Mouse (Mus musculus): ENCODE results near the gene Hic2. TPM values are rescaled to one million over a fixed set of nuclear protein-coding genes. Genes with fewer than 3 reads are reported as not detected.

Gene Hic2
- polyA plus RNA-seq (2012; ENCODE audit: insufficient read depth, low replicate concordance): 1.8 and 3.3 TPM in 2 replicates

- Histone ChIP-seq H3K4me1 (peaks cover 41% of the 10 kb centered on the region), H3K36me3 (replicated peaks; ENCODE audit: low read length) (no peaks in the 10 kb centered on the region), H3K27me3 (replicated peaks) (peaks cover 2% of the 10 kb centered on the region), H3K4me3 (replicated peaks) (peak within 1 kb of the TSS; percentile 95), H3K9me3 (peaks cover 15% of the 10 kb centered on the region)
- TF ChIP-seq GATA1 (IDR thresholded peaks at IDR 0.05; ENCODE audit: borderline replicate concordance, low read length) (no peak), FLI1 (IDR thresholded peaks at IDR 0.05; ENCODE audit: low read length) (no peak)
These were observed at the start of gene Hic2 for GRCm38 (mm10) chr16:17232794-17233701. Gene Hic2, plus strand, starts transcription at chr16:17233572.

GRCm38 (mm10) chr16:17185475-17185874, 47.9 kb upstream of the Hic2 start:
- no peak overlapping the region for H3K4me3 ChIP-seq (replicated peaks)
- peaks cover 57% of the 10 kb centered on the region for H3K36me3 ChIP-seq (replicated peaks; ENCODE audit: low read length)
- no peak for TF ChIP-seq GATA1 (IDR thresholded peaks at IDR 0.05; ENCODE audit: borderline replicate concordance, low read length)
- no peak for TF ChIP-seq FLI1 (IDR thresholded peaks at IDR 0.05; ENCODE audit: low read length)
- H3K9me3 ChIP-seq: no peaks in the 10 kb centered on the region
- no peaks in the 10 kb centered on the region for H3K27me3 ChIP-seq (replicated peaks)
- peaks cover 64% of the 10 kb centered on the region for H3K4me1 ChIP-seq

GRCm38 (mm10) chr16:17193823-17194222, 39.5 kb upstream of the Hic2 start:
- no peak for TF ChIP-seq GATA1 (IDR thresholded peaks at IDR 0.05; ENCODE audit: borderline replicate concordance, low read length)
- TF ChIP-seq FLI1 (IDR thresholded peaks at IDR 0.05; ENCODE audit: low read length): no peak
- no peak overlapping the region for H3K4me3 ChIP-seq (replicated peaks)
- no peaks in the 10 kb centered on the region for H3K9me3 ChIP-seq
- H3K4me1 ChIP-seq: peaks cover 69% of the 10 kb centered on the region
- peaks cover 54% of the 10 kb centered on the region for H3K36me3 ChIP-seq (replicated peaks; ENCODE audit: low read length)
- no peaks in the 10 kb centered on the region for H3K27me3 ChIP-seq (replicated peaks)

- Histone ChIP-seq H3K27me3 (replicated peaks) (no peaks in the 10 kb centered on the region), H3K9me3 (no peaks in the 10 kb centered on the region), H3K36me3 (replicated peaks; ENCODE audit: low read length) (peaks cover 14% of the 10 kb centered on the region), H3K4me1 (peaks cover 56% of the 10 kb centered on the region), H3K4me3 (replicated peaks) (peak overlapping the region; percentile 92)
- TF ChIP-seq GATA1 (IDR thresholded peaks at IDR 0.05; ENCODE audit: borderline replicate concordance, low read length) (no peak; the same call in 2 of the 3 replicates), FLI1 (IDR thresholded peaks at IDR 0.05; ENCODE audit: low read length) (no peak)
These were observed 33.0 kb upstream of the Hic2 start for GRCm38 (mm10) chr16:17200121-17200952.

- TF ChIP-seq FLI1 (IDR thresholded peaks at IDR 0.05; ENCODE audit: low read length) (no peak), GATA1 (IDR thresholded peaks at IDR 0.05; ENCODE audit: borderline replicate concordance, low read length) (no peak)
These were observed 32.2 kb upstream of the Hic2 start for GRCm38 (mm10) chr16:17200953-17201707.

GRCm38 (mm10) chr16:17201977-17202376, 31.4 kb upstream of the Hic2 start:
- Histone ChIP-seq H3K9me3 (no peaks in the 10 kb centered on the region), H3K4me1 (peaks cover 42% of the 10 kb centered on the region), H3K27me3 (replicated peaks) (peaks cover 2% of the 10 kb centered on the region), H3K4me3 (replicated peaks) (peak overlapping the region; percentile 92), H3K36me3 (replicated peaks; ENCODE audit: low read length) (peaks cover 8% of the 10 kb centered on the region)
- no peak for TF ChIP-seq GATA1 (IDR thresholded peaks at IDR 0.05; ENCODE audit: borderline replicate concordance, low read length)
- no peak for TF ChIP-seq FLI1 (IDR thresholded peaks at IDR 0.05; ENCODE audit: low read length)

More at GRCm38 (mm10) chr16:17200953-17201707, 32.2 kb upstream of the Hic2 start:
- Histone ChIP-seq H3K4me1 (peaks cover 49% of the 10 kb centered on the region), H3K9me3 (no peaks in the 10 kb centered on the region), H3K36me3 (replicated peaks; ENCODE audit: low read length) (peaks cover 10% of the 10 kb centered on the region), H3K27me3 (replicated peaks) (peaks cover under 1% of the 10 kb centered on the region), H3K4me3 (replicated peaks) (peak overlapping the region; percentile 92)

- no peaks in the 10 kb centered on the region for H3K9me3 ChIP-seq
- H3K4me3 ChIP-seq (replicated peaks): peak within 1 kb of the TSS; percentile 92
- H3K36me3 ChIP-seq (replicated peaks; ENCODE audit: low read length): peaks cover 8% of the 10 kb centered on the region
- peaks cover 41% of the 10 kb centered on the region for H3K4me1 ChIP-seq
- TF ChIP-seq FLI1 (IDR thresholded peaks at IDR 0.05; ENCODE audit: low read length): no peak
- no peak for TF ChIP-seq GATA1 (IDR thresholded peaks at IDR 0.05; ENCODE audit: borderline replicate concordance, low read length)
- H3K27me3 ChIP-seq (replicated peaks): peaks cover 2% of the 10 kb centered on the region
These were observed 30.8 kb upstream of the Hic2 start, which contains the start of gene Ube2l3 for GRCm38 (mm10) chr16:17202549-17202948. Gene Ube2l3, minus strand, starts transcription at chr16:17202649.

GRCm38 (mm10) chr16:17204990-17205389, 28.4 kb upstream of the Hic2 start:
- H3K4me1 ChIP-seq: peaks cover 44% of the 10 kb centered on the region

More at GRCm38 (mm10) chr16:17204990-17205389, 28.4 kb upstream of the Hic2 start:
- Histone ChIP-seq H3K36me3 (replicated peaks; ENCODE audit: low read length) (no peaks in the 10 kb centered on the region), H3K27me3 (replicated peaks) (peaks cover 4% of the 10 kb centered on the region), H3K9me3 (no peaks in the 10 kb centered on the region), H3K4me3 (replicated peaks) (no peak overlapping the region)
- no peak for TF ChIP-seq GATA1 (IDR thresholded peaks at IDR 0.05; ENCODE audit: borderline replicate concordance, low read length)
- no peak for TF ChIP-seq FLI1 (IDR thresholded peaks at IDR 0.05; ENCODE audit: low read length)
